Mouse (Mus musculus) gastrocnemius, adult 18-20 months (tissue): ENCODE measurements around the gene Wscd2. TPM values are rescaled to one million over a fixed set of nuclear protein-coding genes. Genes with fewer than 3 reads are reported as not detected.

ENCODE experiments used
- DNase-seq: peaks from one replicate; pipeline ENCODE4 v3.0.0; 2021; ENCODE audit warnings: low spot score
- total RNA-seq, 2 experiments: library from RNA; stranded (reverse); gene quantifications; 2 replicates each; pipeline ENCODE4 v1.2.3; 2021

Wscd2 gene
- total RNA-seq, 2 experiments from 2014 or later = 0.16 to 0.26 TPM

DNA sequence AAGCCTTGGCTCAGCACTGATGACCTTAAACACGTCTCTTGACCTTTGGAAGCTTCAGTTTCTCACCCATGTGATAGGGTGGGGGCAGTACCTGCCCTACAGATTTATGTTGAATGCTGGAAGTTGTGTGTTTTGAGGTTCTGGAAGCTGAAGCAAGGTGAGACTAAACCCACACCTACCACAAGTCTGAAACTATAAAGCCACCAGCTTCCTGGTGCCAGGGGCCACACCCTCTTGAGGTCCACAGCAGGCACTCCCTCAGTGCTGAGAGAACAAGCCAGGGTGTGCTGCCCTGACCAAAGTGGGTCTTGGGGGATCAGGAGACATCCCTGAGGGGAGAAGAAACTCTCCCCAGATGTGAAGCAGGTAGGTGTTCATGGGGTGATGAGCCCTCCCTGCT is 48.7 kb downstream of the Wscd2 start:
- DNase-seq = no peak

DNA sequence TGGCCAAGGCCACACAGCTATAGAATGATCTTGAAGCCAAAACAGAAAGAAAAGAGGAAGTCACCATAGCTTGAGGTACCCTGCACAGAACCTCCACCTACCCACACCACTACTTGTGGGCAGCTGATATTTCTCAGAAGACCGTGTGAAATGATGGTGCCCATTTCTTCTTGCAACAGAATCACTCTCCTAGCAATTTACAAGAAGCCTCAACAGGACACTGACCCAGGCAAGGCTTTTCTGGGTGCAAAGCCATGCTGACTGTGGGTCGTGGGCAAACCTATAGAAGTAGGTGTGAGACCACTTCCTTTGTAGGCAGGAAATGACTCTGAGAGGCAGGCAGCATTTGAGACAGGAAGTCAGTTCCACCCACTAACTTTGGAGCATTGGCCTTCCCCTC is 49.3 kb downstream of the Wscd2 start:
- no peak for DNase-seq

DNA sequence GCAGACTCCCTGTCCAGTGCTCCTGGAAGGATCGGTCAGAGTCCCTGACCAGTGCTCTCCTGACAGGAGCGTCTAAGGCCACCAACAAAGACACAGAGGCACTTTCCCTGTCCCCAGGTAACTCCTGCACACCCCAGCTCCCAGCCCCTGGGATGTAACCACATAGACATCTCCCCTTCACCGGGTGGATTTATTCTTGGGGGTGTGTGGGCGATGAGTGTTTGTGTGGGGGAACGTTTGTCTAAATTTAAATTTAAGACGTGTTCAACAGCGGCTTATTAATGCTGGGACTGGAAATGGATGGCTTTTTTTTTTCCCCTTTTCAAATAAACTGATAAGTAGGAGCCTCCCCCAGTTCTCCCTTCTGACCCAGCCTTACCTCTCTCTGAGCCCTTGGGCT is 49.7 kb downstream of the Wscd2 start:
- no peak for DNase-seq

DNA sequence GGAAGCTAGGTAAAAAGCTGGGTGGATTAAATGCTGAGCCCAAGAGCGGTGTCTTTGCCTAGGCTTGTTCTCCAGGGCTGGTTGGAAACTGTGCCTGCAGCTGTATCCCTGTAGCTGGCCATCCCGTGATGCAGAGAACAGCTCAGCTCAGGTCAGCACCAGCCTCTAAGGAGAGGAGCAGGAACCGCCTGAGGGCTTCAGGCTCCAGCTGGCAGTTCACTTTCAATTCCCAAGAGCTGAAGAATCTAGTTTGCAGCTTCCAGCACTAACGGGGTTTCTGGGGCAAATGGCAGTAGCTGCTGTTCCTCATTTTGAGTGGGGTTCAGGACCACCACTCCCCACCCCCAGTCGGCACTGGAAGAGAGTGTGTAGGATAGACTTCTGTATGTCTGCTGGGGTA is 51.1 kb downstream of the Wscd2 start:
- DNase-seq = no peak

DNA sequence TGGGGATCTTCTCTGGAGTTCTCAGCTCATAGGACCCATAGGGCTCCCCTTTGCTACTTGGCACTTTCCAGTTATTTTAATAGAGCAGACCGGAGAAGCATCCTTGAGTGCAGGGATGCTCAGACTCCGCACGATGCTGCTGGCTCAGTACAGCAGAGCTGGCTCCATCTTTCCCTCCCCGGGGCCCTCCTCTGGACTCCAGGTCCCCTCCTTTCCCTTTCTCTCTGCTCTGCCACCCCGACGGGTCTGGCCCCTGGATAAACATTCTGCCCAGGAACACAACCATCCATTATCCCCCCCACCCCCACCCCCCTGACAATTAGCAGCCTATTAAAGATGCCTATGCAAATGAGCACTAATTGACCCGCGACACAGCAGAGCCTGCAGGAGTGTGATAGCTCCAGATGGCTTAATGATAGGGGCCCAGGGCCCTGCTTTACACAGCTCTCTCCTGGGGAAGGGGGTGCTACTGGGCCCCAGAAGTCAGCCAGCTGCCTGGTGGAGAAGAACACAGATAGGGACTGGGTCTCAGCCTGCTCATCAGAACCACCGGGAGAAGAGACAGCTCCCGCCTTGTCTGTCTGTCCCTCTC is 52.8 kb downstream of the Wscd2 start:
- no peak for DNase-seq

DNA sequence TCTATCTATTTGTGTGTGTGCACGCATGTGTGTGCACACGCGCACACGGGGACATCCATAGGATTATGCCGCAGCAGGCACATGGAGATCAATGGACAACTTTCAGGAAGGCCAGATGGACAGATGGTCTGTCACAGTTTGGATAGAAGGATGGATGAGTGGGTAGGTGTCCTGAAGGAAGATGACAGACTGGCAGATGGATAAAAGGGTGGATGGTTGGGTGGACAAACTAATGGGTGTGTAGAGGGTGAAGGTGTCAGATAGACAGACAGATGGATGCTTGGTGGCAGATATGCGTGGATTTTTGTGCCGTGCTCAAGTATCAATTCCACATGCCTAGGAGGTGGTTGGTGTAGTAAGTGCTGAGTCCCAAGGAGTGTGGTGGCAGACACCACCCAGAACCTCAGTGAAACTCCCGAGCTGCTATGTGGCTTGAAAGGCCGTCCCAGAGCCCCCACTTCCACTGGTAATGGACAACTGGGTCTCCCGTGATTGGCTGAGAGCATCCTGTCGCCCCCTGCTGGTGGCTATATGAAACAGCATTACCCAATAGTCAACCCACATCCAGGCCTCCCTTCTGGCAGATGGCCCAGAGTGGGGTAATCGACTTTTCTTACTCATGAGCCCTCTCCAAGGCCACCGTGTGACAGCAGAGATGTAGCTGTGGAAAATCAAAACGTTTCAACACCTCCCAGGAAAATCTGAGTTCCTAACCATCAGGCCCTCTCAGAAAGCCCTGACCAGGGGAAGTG is 58.0 kb downstream of the Wscd2 start:
- DNase-seq = peak; percentile 48

DNA sequence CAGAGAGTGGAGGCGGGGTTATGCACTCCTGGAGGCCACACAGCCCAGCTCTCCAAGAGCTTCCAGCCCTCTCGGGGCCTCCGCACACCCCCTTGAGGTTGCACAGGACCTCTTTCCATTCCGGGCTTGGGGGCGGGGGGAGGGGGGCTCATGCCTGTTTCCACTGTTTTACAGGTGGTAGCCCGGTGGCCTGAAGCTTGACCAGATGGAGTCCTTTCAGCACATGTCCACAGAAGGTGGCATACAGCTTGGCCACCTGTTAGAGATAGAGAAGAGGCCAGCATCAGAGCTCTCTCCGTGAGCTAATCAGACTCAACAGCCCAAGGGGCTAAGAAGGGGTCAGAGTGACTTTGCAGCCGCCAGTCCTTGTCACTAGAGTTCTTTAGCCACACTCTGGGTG is 60.1 kb downstream of the Wscd2 start:
- no peak for DNase-seq

DNA sequence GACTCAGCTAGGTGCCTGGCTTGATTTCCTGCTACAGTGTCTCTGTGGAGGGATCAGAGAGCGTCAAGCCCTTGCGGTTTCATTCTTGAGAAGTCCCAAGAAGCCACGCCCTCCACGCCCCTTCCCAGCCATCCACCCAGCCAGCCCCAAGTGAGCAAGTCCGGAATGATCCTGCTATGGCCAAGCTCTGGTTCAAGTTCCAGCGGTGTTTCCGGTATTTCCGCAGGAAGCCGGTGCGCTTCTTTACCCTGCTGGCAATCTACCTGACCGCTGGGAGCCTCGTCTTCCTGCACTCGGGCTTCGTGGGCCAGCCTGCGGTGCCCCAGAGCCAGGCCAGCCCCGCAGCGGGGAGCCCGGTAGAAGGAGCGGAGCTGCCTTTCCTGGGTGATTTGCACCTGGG is 60.6 kb downstream of the Wscd2 start:
- DNase-seq = no peak

DNA sequence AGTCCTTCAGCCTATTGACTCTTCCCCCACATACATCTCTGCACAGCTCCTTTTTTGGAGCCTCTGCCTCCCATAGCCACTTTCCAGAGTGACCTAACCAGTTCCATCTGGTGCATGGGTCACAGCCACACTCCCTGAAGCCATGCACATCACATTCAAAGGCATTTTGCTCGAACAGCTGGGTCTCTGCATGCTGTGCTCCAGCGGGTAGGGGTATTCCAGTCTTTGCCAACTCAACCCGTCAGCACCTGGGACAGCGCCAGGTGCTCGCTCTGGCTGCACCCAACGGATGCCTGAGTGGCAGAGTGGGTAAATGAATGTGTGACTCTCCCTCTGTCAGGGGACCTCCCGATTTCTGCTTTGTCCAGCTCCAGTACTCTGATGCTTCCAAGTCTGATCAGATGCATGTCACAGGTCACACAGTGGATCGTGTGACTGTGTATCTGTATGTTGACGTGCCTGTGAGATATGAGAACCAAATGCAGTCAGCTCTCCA is 63.3 kb downstream of the Wscd2 start:
- DNase-seq = no peak

DNA sequence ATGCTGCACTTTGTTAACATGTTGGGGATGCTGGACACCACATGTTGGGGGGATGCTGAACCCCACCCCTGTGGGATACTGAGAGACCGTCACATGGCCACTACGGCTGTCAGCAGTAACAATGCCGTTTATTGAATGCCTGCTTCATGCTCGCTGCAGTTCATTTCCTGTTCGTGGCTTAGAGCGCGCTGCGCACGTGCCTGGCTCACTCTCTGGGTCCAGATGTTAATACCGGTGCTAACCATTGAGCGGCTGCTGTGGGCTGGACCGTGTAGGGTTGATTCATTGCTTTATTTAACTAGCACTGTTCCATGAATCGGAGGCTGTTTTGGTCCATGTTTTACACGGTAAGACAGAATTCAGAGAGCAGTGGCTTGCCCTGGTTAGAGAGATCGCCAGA is 64.0 kb downstream of the Wscd2 start:
- no peak for DNase-seq

DNA sequence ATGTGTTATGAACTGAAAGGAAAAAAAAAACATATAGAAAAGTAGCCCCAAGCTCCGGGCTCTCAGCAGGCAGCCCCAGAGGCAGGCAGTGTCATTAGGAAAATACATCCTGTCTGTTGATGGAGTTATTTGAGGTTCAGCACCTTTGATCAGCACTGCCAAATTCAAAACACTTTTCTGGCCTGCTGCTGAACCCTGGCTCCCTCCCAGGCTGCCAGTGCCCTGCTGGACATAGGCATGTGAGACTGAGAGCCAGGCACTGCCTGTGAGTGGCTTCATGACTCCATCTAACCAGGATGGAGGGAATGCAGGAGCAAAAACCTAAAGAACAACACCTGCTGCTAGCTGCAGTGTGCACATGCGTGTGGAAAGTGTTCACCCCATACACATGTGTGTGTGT is 64.4 kb downstream of the Wscd2 start:
- DNase-seq = no peak

DNA sequence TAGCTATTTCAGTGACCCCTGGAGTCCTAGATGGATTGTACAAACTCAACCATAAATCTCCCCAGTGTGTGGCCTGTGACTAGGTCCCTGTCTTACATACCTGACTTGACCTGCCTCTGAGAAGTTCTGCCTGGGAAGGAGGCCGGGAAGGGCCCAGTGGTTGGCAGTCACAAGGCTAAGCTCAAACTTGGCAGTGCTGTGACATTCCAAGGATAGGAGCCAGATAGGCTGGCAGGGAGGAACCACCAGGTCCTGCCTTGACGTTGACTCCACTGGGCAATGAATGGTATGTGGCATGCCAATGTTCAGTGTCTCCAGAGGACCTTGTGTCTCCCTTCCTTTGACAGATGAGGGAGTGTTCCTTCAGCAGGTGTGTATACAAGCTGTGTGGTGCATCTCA is 65.6 kb downstream of the Wscd2 start:
- DNase-seq = peak; percentile 5

DNA sequence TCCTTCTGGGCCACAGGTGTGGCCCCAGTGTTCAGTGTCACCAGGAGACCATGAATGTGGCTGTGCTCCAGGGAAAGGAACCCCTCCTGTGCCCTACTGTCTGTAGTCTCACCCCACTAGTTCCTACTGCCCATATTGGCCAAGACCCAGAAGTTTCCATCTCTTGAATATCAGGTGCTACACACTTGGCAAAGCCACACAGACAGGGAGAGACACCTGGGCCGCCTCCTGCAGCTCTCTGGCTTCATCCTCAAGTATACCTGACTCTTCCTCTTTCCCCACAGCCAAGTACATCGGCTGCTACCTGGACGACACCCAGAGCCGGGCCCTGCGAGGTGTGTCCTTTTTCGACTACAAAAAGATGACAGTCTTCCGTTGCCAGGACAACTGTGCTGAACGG is 67.9 kb downstream of the Wscd2 start:
- DNase-seq = no peak

DNA sequence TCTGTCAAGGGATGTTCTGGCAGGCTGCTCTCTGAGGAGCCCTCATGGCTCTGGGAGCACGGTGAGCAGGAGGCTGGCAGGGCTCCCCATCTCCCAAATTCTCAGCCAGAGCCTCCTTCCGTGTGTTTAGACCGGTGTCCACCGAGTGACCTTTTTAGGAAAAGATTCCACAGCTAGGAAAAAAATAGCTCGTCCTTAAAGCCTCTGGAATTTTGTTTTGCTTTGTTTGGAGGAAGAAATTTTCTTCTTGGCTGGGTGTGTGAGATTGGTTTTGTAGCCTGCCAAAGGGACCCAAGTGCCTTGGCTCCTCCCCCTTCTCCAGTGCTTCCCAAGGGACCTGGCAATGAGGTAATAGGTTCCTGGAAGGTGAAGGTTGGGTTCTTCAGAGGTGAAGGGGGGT is 69.5 kb downstream of the Wscd2 start:
- no peak for DNase-seq

DNA sequence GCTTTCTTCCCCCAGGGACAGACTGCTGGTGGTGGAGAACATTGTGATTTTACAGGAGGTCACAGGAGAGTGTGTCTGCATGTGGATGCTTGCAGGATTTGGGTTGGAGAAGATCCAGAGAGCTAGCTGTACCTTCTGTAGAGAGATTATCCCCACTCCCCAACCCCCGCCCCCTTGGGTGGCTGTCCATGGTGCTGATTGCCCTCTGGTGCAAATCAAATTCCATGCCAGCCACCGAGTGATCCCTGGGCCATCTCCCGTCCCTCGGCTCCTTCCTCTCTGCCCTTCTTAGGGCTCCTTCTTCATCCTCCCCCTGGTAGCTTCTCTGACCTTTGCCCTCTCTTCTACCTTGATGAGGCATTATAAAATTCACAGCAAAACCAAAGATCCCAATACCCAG is 74.3 kb downstream of the Wscd2 start:
- no peak for DNase-seq

DNA sequence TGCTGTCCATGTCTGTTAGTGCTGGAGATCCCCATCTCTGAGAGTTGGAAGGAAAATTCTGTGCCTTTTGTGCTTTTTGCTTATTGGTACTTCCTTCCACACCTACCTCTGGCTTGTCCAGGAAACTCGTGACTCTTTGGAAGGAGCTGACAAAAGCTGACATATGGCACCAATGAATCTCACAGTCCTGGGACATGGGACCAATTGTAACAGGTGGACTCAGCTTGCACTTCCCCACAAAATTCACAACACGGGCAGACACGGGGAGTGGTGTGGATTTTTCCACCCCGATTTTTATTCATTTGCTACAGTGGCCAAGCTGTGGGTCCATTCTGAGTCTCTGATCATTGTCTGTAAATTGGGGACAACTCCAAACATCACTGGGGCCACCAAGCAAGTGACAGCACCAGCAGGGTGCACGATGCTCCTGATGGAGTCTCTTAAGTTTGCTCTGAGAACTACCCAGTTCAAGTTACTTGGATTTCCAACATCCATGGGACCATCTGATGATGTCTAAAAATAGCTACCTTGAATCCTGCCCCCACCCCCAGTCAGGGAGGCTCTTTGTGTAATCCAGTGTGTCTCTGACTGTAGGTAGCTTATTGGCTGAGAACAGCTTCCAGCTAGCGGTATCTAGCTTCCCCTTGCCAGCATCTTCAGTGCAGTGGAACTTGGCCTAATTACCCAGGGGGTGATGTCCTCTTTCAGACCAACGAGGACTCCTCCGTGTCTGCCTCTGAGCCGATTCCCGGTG is 75.1 kb downstream of the Wscd2 start:
- no peak for DNase-seq

DNA sequence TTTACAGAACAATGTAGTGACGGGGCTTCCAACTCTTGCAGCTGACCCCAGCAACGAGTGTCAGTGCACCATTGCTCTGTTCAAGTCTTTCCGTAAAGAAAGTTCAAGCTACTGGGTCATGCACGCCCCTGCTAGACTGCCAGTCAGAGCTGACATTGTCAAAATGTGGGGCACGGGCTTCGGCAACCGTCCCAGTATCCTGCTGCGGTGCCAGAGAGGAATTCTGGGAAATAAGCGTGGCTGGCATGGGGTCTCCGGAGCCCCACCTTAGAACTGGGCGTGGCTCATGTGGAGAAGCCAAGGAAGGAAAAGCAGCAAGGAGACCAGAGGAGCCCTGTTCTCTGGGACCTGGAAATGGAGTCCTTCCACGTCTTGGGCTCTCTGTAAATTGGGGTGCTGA is 75.7 kb downstream of the Wscd2 start:
- DNase-seq = no peak

DNA sequence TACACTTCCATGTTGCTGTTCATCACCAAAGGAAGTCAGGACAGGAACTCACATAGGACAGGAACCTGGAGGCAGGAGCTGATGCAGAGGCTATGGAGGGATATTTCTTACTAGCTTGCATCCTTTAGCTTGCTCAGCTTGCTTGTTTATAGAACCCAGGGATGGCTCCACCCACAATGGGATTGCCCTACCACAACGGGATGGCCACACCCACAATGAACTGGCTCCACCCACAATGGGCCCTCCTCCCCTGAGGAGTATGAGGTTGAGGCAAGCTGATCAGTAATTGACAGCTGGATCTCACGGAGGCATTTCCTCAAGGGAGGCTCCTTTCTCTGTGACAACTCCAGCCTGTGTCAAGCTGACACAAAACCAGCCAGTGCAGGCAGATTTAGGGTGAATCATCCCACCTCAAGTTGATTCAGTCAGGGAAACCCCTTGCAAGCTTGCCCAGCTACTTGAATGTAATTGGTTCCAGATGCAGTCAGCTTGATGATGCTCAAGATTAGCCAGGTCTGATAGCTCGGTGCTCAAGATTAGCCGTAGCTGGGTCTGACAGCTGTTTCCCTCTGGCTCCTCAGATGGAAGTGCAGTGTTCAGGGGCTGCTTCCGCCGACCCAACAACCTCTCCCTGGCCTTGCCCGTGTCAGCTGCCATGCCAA is 80.1 kb downstream of the Wscd2 start:
- no peak for DNase-seq

DNA sequence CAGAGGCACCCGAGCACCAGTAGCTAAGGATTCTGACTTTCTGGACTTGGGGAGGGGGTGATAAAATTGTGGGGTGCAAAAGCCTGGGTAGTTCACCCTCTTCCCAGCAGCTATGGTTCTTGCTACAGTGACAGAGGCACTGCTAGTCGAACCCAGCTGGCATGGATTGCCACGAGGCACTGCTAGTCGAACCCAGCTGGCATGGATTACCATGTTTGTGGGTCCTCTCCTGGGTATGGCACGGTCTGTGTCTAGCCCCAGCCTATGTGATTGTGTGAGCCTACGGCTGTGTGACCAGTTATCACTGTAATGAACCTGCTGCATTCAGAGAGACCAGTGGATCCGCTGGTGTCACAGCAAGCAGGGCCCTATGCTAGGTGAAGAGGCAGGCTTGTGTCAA is 87.4 kb downstream of the Wscd2 start:
- no peak for DNase-seq

DNA sequence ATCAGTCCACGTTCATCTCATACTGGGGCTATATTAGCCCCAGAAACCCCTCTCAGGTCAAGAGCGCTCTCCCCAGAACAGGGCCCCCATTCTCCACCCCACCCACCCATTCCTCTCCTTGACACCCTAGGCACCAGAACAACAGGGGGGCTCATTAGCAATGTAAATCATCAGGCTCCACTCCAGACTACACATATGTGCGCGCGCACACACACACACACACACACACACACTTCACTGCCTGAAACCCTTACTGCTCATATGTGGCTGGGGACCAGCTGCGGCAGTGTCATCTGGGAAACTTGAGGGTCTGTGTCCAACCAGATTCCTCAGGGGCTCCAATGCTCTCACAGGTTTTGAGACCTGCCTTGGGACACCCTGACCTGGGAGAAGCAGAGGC is 88.3 kb downstream of the Wscd2 start:
- DNase-seq = no peak

DNA sequence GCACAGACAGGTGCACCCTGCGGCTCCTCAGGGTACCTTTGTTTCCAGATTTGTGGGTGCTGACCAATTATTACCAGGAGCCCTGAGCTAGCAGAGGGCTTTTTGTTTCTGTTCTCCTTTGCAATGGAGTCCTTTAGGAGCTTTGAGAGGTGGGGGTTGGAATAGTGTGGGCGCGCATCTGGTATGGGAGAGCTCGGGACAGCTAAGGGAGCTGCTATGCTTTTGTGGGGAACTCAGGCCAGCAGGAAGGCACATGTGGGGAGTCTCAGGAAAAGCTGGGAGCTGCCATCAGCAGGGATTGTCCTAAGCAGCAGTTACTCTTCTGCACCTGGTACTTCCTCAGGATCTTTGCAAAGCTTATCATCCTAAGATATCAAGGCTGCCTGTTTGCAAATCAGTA is 89.0 kb downstream of the Wscd2 start:
- no peak for DNase-seq

DNA sequence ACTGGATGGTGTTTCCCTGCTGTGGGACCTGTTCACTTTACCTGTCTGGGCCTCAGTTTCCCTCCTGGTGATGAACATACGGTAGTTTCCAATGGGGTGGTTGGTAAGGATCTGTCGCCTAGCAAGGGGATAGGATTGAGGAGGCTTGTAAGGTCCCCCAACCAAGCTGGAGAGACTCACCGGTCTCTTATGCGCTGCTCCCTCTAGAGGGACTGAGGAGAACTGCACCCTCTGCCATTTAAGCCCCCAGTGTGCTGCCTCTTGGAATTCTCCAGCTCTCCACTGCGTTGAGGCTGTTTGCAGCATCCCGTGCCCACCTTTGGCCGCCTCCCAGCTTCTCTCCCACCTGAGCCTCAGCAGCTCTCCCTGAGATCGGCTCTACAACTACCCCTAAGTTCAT is 90.1 kb downstream of the Wscd2 start:
- DNase-seq = no peak
